Mouse (Mus musculus) kidney, adult 18-20 months (tissue): ENCODE data around the gene Ggn.
"Not testable (repeated sequence)": the region's sequence is repeated elsewhere in the genome, so short reads cannot be mapped to it uniquely, and the experiment has no call there.

Experiments
- DNase-seq: peaks from one replicate; pipeline ENCODE4 v3.0.0; 2021

Gene Ggn

GRCm38 (mm10) chr7:29162294-29162693, 7.7 kb upstream of the Ggn start:
- no peak for DNase-seq

GRCm38 (mm10) chr7:29162750-29163525, 7.1 kb upstream of the Ggn start:
- peak; percentile 73 for DNase-seq

- no peak for DNase-seq
Observed at GRCm38 (mm10) chr7:29167656-29168055, 2.4 kb upstream of the Ggn start.

DNA sequence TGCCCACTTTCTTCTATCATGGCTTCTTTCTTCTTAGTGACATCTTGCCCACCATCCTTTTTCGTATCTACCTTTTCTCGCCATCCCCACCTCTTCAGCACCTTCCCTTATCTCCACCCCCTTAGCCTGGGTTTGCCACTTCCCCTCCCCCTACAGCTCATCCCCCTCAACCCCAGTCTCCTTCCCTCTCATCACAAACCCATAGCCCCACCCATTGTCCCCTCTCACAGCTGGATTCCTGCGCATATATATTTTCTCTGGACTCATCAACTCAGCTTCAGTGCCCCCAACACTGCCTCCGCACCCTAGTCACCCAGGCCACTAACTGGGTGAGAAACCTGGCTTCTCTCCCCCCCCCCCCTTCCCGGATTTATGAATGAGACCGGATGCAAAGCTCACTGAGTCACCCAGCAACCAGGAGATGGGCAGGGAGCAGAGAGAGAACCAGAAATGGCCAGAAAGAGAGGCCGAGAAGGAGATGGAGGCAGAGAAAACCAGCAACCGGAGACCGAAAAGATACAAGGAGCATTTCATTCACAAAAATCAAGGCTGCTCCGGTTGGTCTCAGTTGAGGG, 1.8 kb upstream of the Ggn start:
- no peak for DNase-seq

DNA sequence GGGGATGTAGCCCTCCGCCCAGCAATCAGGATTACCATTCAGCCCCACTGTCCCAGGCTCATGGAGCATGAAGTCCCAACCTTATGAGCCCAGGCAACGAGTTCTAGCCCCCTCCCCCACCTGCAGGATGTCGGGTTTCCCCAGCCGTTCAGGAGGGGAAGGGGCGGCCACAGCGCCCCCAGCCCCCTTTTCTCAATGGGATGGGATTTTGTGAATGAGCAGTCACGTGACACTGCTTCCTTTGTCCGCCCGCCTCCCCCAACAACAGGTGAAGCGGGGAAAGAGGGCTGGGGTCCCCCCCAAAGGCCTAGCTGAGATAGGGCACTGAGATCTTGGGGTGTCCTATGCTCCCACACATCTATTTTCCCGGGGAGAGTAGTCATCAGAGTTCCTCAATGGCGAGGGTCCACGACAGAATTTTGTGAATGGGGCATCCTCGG, 1.2 kb upstream of the Ggn start:
- DNase-seq = no peak

GRCm38 (mm10) chr7:29169231-29170065, 562 bp upstream of the Ggn start:
- peak; percentile 70 for DNase-seq

- peak; percentile 15 for DNase-seq
Observed at GRCm38 (mm10) chr7:29170755-29171561, 948 bp downstream of the Ggn start.

GRCm38 (mm10) chr7:29171562-29172097, 1.6 kb downstream of the Ggn start:
- DNase-seq = no peak

DNA sequence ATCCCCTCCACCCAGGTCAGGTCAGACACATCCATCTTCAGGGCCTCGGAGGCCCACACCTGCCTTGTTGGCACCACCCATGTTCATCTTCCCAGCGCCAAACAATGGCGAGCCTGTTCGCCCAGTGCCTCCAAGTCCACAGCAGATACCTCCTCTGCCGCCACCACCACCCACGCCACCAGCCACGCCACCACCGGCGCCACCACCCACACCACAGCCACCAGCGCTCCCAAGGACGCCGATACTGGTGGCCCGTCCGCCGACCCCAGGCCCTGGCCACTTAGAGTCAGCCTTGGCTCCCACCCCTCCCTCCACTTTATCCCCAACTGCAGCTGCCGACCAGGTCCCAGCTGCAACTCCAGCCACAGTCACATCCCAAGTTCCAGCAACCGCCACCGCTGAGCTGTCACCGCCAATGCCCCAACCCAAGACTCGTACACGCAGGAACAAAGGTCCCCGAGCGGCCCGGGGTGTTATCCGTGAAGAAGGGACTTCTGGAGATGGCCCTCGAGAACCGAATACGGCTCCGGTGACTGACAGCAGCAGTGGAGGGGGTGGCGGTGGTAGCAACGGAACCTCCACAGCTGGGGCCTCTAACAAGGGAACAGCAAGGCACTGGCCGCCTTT, 2.5 kb downstream of the Ggn start:
- no peak for DNase-seq

GRCm38 (mm10) chr7:29178106-29178505, 8.1 kb downstream of the Ggn start:
- DNase-seq = no peak

DNA sequence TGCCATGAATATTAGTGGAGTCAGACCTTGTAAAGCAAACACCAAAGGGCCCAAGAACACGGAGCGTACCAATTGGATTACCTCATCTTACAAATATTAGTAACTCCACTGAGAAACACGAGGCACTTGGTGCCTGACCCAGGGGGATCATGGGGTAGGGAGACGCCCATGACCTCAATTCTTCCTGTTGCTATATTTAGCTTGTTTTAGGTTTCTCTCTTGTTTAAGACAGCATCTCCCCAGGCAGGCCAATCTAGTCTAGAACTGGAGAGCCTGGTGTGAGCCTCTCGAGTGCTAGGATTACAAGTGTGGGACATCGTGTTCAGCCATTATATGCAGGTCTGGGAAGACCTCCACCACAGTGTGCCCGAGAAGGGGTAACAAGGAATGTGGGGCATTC, 9.3 kb downstream of the Ggn start:
- no peak for DNase-seq

- peak; percentile 97 for DNase-seq
Observed at GRCm38 (mm10) chr7:29180077-29180853, 10.3 kb downstream of the Ggn start, which contains the start of gene Psmd8. Psmd8 (minus strand) TSS chr7:29180701.

DNA sequence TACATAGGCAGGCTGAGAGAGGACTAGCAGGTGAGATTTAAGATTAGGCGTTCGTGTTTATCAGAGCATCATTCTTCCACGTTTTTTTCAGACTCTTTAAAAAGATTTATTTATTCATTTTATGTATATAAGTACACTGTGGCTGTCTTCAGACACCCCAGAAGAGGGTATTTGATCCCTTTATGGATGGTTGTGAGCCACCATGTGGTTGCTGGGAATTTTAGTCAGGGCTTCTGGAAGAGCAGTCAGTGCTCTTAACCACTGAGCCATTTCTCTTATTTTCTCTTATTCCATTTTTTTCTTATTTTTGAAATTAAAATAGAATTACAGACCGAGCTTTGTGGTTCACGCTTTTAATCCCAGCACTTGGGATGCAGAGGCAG, 10.8 kb downstream of the Ggn start:
- no peak for DNase-seq

GRCm38 (mm10) chr7:29181323-29181722, 11.3 kb downstream of the Ggn start:
- not testable (repeated sequence) for DNase-seq

GRCm38 (mm10) chr7:29194230-29194629, 24.2 kb downstream of the Ggn start:
- not testable (repeated sequence) for DNase-seq

DNA sequence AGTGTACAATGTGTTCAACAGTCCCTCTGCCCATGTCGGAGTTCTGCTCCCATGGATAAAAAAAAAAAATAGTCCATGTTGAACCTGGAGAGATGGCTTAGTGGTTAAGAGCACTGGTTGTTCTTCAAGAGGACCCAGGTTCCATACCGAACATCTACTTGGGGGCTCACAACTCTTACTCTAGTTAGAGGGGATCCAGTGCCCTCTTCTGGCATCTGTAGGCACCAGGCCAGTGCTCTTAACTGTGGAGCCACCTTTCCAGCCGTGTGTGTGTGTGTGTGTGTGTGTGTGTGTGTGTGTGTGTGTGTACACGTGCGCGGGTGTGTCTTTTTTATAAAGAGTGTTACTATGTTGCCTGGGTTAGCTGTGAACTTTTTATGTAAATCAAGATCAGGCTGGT, 32.6 kb downstream of the Ggn start:
- no peak for DNase-seq

DNA sequence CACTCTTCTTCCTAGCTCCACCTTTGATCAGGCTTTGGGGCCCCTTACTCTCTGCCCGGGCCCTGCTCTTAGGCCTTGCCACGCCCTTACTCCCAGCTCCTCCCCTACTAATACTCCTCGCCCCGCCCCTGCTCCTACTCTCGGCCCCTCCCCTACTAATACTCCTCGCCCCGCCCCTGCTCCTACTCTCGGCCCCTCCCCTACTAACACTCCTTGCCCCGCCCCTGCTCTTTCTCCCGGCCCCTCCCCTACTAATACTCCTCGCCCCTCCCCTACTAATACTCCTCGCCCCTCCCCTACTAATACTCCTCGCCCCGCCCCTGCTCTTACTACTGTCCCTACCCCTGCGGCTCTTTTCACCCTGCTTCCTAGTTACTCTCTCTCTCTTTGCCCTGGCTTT, 41.0 kb downstream of the Ggn start:
- not testable (repeated sequence) for DNase-seq

GRCm38 (mm10) chr7:29211415-29212198, 41.6 kb downstream of the Ggn start:
- DNase-seq = peak; percentile 87

GRCm38 (mm10) chr7:29212199-29212765, 42.3 kb downstream of the Ggn start:
- no peak for DNase-seq
